Mouse (Mus musculus) brain, embryonic 14.5 days (tissue): ENCODE data around the gene Gng8.

Experiments used
- CTCF ChIP-seq: fragments of 200-500 bp; IDR thresholded peaks from 2 replicates; pipeline ENCODE4 v1.5.1; 2012; ENCODE audit warnings: inconsistent platforms, mild to moderate bottlenecking, moderate library complexity, borderline replicate concordance; ENCODE audit not compliant: insufficient read depth, insufficient read length; ENCODE audit errors: extremely low read depth
- POLR2A ChIP-seq: fragments of 200-500 bp; IDR thresholded peaks from 2 replicates; pipeline ENCODE4 v1.6.1; 2012; ENCODE audit warnings: mild to moderate bottlenecking, inconsistent platforms, borderline replicate concordance; ENCODE audit not compliant: poor library complexity, insufficient read depth, insufficient read length, severe bottlenecking; ENCODE audit errors: extremely low read depth

DNA sequence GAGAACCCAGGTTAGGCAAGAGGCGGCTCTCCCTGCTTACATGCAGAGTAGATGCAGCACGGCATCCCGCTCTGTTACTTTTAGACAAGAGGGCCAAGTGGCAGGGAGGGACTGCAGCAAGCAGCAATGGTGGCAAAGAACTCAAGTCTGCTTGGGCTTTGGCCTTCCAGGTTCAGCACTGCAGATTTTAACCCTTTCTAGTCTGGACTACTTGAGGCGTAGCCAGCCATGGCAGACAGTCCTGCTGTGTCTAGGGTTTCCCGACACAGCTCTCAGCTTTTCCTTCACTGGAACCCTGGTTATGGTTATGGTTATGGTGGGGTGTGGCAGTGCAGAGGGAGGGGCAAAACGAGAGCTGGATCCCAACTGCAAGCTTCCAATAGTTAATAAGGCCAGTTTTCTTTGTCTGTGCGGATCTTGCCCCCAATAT is 28.6 kb downstream of the Gng8 start:
- TF ChIP-seq CTCF (no peak), POLR2A (no peak)
